ENCODE assay signal across 8 mouse cellular contexts in genomic region chr15:99420101-99420500, GRCm38 (mm10). TPM values are rescaled to one million over a fixed set of nuclear protein-coding genes. Genes with fewer than 3 reads are reported as not detected.
A peak's percentile ranks its signal among the peaks of the same experiment; 100 is the strongest.
DNase-seq lines count a peak whose midpoint lies in the region; ATAC-seq and TF ChIP-seq lines count a peak whose summit lies in the region.

No protein-coding gene starts in this region.

- H3K4me3 ChIP-seq in heart, postnatal 0 days (ENCODE audit: low read depth, low read length), result no peak overlapping the region
- H3K4me3 ChIP-seq in embryonic facial prominence, embryonic 14.5 days (ENCODE audit: low read depth, low read length), result 0 out of 2 replicates have a peak overlapping the region, but pooled peaks have one; percentile 1
- 0 out of 2 replicates have a peak overlapping the region, but pooled peaks have one; percentile 3 for H3K4me3 ChIP-seq in hindbrain, postnatal 0 days (ENCODE audit: low read length)
- no peak overlapping the region for H3K4me3 ChIP-seq in midbrain, embryonic 15.5 days

- no peak for TF ChIP-seq EP300 in heart, postnatal 0 days (IDR thresholded peaks at IDR 0.05; ENCODE audit: low read depth)

- no peaks in the 10 kb centered on the region for H3K27me3 ChIP-seq in heart, postnatal 0 days (ENCODE audit: control insufficient read depth, insufficient read depth, low read length)
- H3K27me3 ChIP-seq in embryonic facial prominence, embryonic 14.5 days (replicated peaks; ENCODE audit: control insufficient read depth, insufficient read depth, low read length), result no peaks in the 10 kb centered on the region
- no peaks in the 10 kb centered on the region for H3K27me3 ChIP-seq in hindbrain, postnatal 0 days (ENCODE audit: insufficient read depth, low read length)
- no peaks in the 10 kb centered on the region for H3K27me3 ChIP-seq in midbrain, embryonic 15.5 days (replicated peaks)

- peaks cover 20% of the 10 kb centered on the region for H3K36me3 ChIP-seq in heart, postnatal 0 days (replicated peaks; ENCODE audit: control insufficient read depth, insufficient read depth, low read length)
- peaks cover 32% of the 10 kb centered on the region for H3K36me3 ChIP-seq in embryonic facial prominence, embryonic 14.5 days (ENCODE audit: control insufficient read depth, insufficient read depth, low read length)
- peaks cover 15% of the 10 kb centered on the region; the same call in 1 of the 2 replicates for H3K36me3 ChIP-seq in hindbrain, postnatal 0 days (ENCODE audit: insufficient read depth, low read length)
- 0 out of 2 replicates have a peak, but pooled peaks cover 5% of the 10 kb centered on the region for H3K36me3 ChIP-seq in midbrain, embryonic 15.5 days (replicated peaks)

- no peak overlapping the region for H3K9ac ChIP-seq in heart, postnatal 0 days (replicated peaks; ENCODE audit: low read depth, low read length)
- H3K9ac ChIP-seq in embryonic facial prominence, embryonic 14.5 days (ENCODE audit: low read depth, low read length), result peak overlapping the region; percentile 32; the same call in 1 of the 2 replicates
- H3K9ac ChIP-seq in hindbrain, postnatal 0 days (replicated peaks; ENCODE audit: low read length), result no peak overlapping the region
- H3K9ac ChIP-seq in midbrain, embryonic 15.5 days, result no peak overlapping the region

- 41% methylated on average over 5 of the region's 5 CpGs for WGBS in heart, postnatal 0 days
- WGBS in embryonic facial prominence, embryonic 14.5 days, result 18% methylated on average over 5 of the region's 5 CpGs
- 20% methylated on average over 5 of the region's 5 CpGs for WGBS in hindbrain, postnatal 0 days
- 17% methylated on average over 5 of the region's 5 CpGs for WGBS in midbrain, embryonic 15.5 days

- peak overlapping the region; percentile 38 for H3K4me2 ChIP-seq in heart, postnatal 0 days (ENCODE audit: low read depth, low read length)
- H3K4me2 ChIP-seq in embryonic facial prominence, embryonic 14.5 days (ENCODE audit: low read depth, low read length), result peak overlapping the region; percentile 43
- peak overlapping the region; percentile 38 for H3K4me2 ChIP-seq in hindbrain, postnatal 0 days (ENCODE audit: low read depth, low read length)
- H3K4me2 ChIP-seq in midbrain, embryonic 15.5 days, result peak overlapping the region; percentile 32

- TF ChIP-seq CTCF in heart, postnatal 0 days (IDR thresholded peaks at IDR 0.05; ENCODE audit: low read depth), result no peak
- no peak for TF ChIP-seq CTCF in hindbrain, postnatal 0 days (IDR thresholded peaks at IDR 0.05; ENCODE audit: low read depth)

- peaks cover 12% of the 10 kb centered on the region; the same call in 1 of the 2 replicates for H3K4me1 ChIP-seq in heart, postnatal 0 days (ENCODE audit: control insufficient read depth, insufficient read depth)
- H3K4me1 ChIP-seq in embryonic facial prominence, embryonic 14.5 days (ENCODE audit: control insufficient read depth, insufficient read depth, low read length), result peaks cover 8% of the 10 kb centered on the region
- peaks cover 7% of the 10 kb centered on the region for H3K4me1 ChIP-seq in hindbrain, postnatal 0 days (ENCODE audit: insufficient read depth, low read length)
- H3K4me1 ChIP-seq in midbrain, embryonic 15.5 days, result peaks cover 16% of the 10 kb centered on the region

- no peaks in the 10 kb centered on the region for H3K9me3 ChIP-seq in heart, postnatal 0 days (replicated peaks; ENCODE audit: control insufficient read depth, low read length)
- no peaks in the 10 kb centered on the region for H3K9me3 ChIP-seq in embryonic facial prominence, embryonic 14.5 days (ENCODE audit: control insufficient read depth, low read length)
- H3K9me3 ChIP-seq in hindbrain, postnatal 0 days (ENCODE audit: low read length), result no peaks in the 10 kb centered on the region
- no peaks in the 10 kb centered on the region for H3K9me3 ChIP-seq in midbrain, embryonic 15.5 days

- DNase-seq in heart, postnatal 0 days (ENCODE audit: low spot score), result no peak
- DNase-seq in heart, adult 8-10 months (ENCODE audit: low spot score), result no peak
- DNase-seq in embryonic facial prominence, embryonic 14.5 days (ENCODE audit: low spot score), result peak; percentile 56
- no peak for DNase-seq in hindbrain, postnatal 0 days (ENCODE audit: low spot score)
- DNase-seq in left cerebral cortex, adult 8-10 months (ENCODE audit: low spot score in 2 of 2), result no peak
- no peak for DNase-seq in cerebellum, adult 9-11 months

- peak overlapping the region; percentile 91 for H3K27ac ChIP-seq in heart, postnatal 0 days (ENCODE audit: low read depth)
- H3K27ac ChIP-seq in embryonic facial prominence, embryonic 14.5 days (replicated peaks; ENCODE audit: low read depth, low read length), result peak overlapping the region; percentile 94
- H3K27ac ChIP-seq in hindbrain, postnatal 0 days, result peak overlapping the region; percentile 54; the same call in 1 of the 2 replicates
- peak overlapping the region; percentile 68; the same call in 1 of the 2 replicates for H3K27ac ChIP-seq in midbrain, embryonic 15.5 days

- ATAC-seq in heart, postnatal 0 days (ENCODE audit: insufficient read depth, low read depth), result no peak
- no peak for ATAC-seq in embryonic facial prominence, embryonic 14.5 days (ENCODE audit: low read depth)
- no peak for ATAC-seq in hindbrain, postnatal 0 days
- no peak for ATAC-seq in midbrain, embryonic 15.5 days (replicated peaks)
- ATAC-seq in cerebellum, adult (ENCODE audit: insufficient number of reproducible peaks, low FRiP score, low TSS enrichment), result no peak

RNA-seq across cellular contexts. Expression of gene Tmbim6, which starts 27.4 kb away (rescaled TPM):
- total RNA-seq in heart, postnatal 0 days (2014; rRNA removed; ENCODE audit: low replicate concordance), result 190 and 225 TPM in 2 replicates
- polyA plus RNA-seq in heart, postnatal 0 days (2015; fragmentation: Nextera tagmentation; extraction: Ambion mirVana), result 188 and 200 TPM in 2 replicates
- total RNA-seq in heart, adult 8-10 months (2022), result 100 to 1,000 TPM; 230 to 269 (median 248) TPM
- polyA plus RNA-seq in embryonic facial prominence, embryonic 14.5 days (2014; fragmentation: Nextera tagmentation; extraction: Ambion mirVana), result 300 and 310 TPM in 2 replicates
- total RNA-seq in hindbrain, postnatal 0 days (2014; rRNA removed), result 323 and 346 TPM in 2 replicates
- polyA plus RNA-seq in hindbrain, postnatal 0 days (2015; fragmentation: Nextera tagmentation; extraction: Ambion mirVana), result 355 and 374 TPM in 2 replicates
- polyA plus RNA-seq in midbrain, embryonic 15.5 days (2015; fragmentation: Nextera tagmentation; extraction: Ambion mirVana), result 276 and 282 TPM in 2 replicates
- total RNA-seq in left cerebral cortex, adult 8-10 months (2022), result 100 to 1,000 TPM; 336 to 365 (median 345) TPM

RNA-seq across cellular contexts. Expression of gene Nckap5l, which starts 37.4 kb away (rescaled TPM):
- 7.5 and 35.0 TPM in 2 replicates for total RNA-seq in heart, postnatal 0 days (2014; rRNA removed; ENCODE audit: low replicate concordance)
- polyA plus RNA-seq in heart, postnatal 0 days (2015; fragmentation: Nextera tagmentation; extraction: Ambion mirVana), result 3.7 and 5.0 TPM in 2 replicates
- 1 to 10 TPM; 3.2 to 5.2 (median 4.4) TPM for total RNA-seq in heart, adult 8-10 months (2022)
- polyA plus RNA-seq in embryonic facial prominence, embryonic 14.5 days (2014; fragmentation: Nextera tagmentation; extraction: Ambion mirVana), result 12.5 and 13.1 TPM in 2 replicates
- 19.5 and 23.4 TPM in 2 replicates for total RNA-seq in hindbrain, postnatal 0 days (2014; rRNA removed)
- 10.0 and 11.4 TPM in 2 replicates for polyA plus RNA-seq in hindbrain, postnatal 0 days (2015; fragmentation: Nextera tagmentation; extraction: Ambion mirVana)
- polyA plus RNA-seq in midbrain, embryonic 15.5 days (2015; fragmentation: Nextera tagmentation; extraction: Ambion mirVana), result 13.4 and 15.6 TPM in 2 replicates
- total RNA-seq in left cerebral cortex, adult 8-10 months (2022), result 10 to 100 TPM; 19.1 to 22.9 (median 19.5) TPM

RNA-seq across cellular contexts. Expression of gene Fmnl3, which starts 49.8 kb away (rescaled TPM):
- 18.2 and 21.6 TPM in 2 replicates for total RNA-seq in heart, postnatal 0 days (2014; rRNA removed; ENCODE audit: low replicate concordance)
- 10.1 and 12.1 TPM in 2 replicates for polyA plus RNA-seq in heart, postnatal 0 days (2015; fragmentation: Nextera tagmentation; extraction: Ambion mirVana)
- 10 to 100 TPM; 13.2 to 17.9 (median 15.8) TPM for total RNA-seq in heart, adult 8-10 months (2022)
- polyA plus RNA-seq in embryonic facial prominence, embryonic 14.5 days (2014; fragmentation: Nextera tagmentation; extraction: Ambion mirVana), result 18.5 and 21.5 TPM in 2 replicates
- 11.9 and 15.2 TPM in 2 replicates for total RNA-seq in hindbrain, postnatal 0 days (2014; rRNA removed)
- polyA plus RNA-seq in hindbrain, postnatal 0 days (2015; fragmentation: Nextera tagmentation; extraction: Ambion mirVana), result 8.0 and 8.2 TPM in 2 replicates
- polyA plus RNA-seq in midbrain, embryonic 15.5 days (2015; fragmentation: Nextera tagmentation; extraction: Ambion mirVana), result 9.1 and 10.0 TPM in 2 replicates
- total RNA-seq in left cerebral cortex, adult 8-10 months (2022), result 10 to 100 TPM; 10.7 to 14.2 (median 12.7) TPM

RNA-seq across cellular contexts. Expression of gene Bcdin3d, which starts 54.4 kb away (rescaled TPM):
- total RNA-seq in heart, postnatal 0 days (2014; rRNA removed; ENCODE audit: low replicate concordance), result 3.5 and 11.0 TPM in 2 replicates
- 12.5 and 13.1 TPM in 2 replicates for polyA plus RNA-seq in heart, postnatal 0 days (2015; fragmentation: Nextera tagmentation; extraction: Ambion mirVana)
- total RNA-seq in heart, adult 8-10 months (2022), result 1 to 10 TPM; 3.0 to 3.4 (median 3.3) TPM
- 10.8 and 12.9 TPM in 2 replicates for polyA plus RNA-seq in embryonic facial prominence, embryonic 14.5 days (2014; fragmentation: Nextera tagmentation; extraction: Ambion mirVana)
- 10.1 and 13.7 TPM in 2 replicates for total RNA-seq in hindbrain, postnatal 0 days (2014; rRNA removed)
- polyA plus RNA-seq in hindbrain, postnatal 0 days (2015; fragmentation: Nextera tagmentation; extraction: Ambion mirVana), result 12.6 and 12.7 TPM in 2 replicates
- polyA plus RNA-seq in midbrain, embryonic 15.5 days (2015; fragmentation: Nextera tagmentation; extraction: Ambion mirVana), result 21.5 and 23.0 TPM in 2 replicates
- 1 to 10 TPM; 4.5 to 6.2 (median 6.2) TPM for total RNA-seq in left cerebral cortex, adult 8-10 months (2022)

Comparison
In these comparisons a context has a peak if more than half of its experiments do, and no peak if none do; other contexts are left out.
1. H3K4me3 ChIP-seq: peak in embryonic facial prominence, embryonic 14.5 days (single experiment) and hindbrain, postnatal 0 days (single experiment); none in heart, postnatal 0 days (single experiment) and midbrain, embryonic 15.5 days (single experiment).
2. Peak in every context shown above with its lines, with median percentiles within 50 percentile points of each other: H3K27ac ChIP-seq and H3K4me2 ChIP-seq.